In the genomic region with DNA sequence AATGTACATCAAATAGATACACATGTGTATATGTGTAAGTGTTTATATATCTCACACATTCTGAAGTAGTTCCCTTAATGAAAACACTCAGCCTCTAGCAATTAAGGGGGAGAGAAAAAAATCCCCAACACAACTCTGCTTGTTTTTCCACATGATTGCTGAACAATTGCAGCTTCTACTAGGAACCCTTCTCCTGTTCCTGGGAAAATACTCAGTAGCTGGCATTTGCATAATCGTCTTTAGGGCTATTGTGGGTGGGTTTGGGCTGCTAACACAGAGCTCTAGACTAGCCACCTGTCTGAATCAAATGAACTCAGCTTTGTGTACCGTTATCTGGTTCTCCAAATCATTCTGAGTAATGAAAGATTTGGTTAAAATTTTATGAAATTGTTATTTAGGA, we compare ENCODE assay signal across 16 mouse cellular contexts.
DNase-seq lines count a peak whose midpoint lies in the region; ATAC-seq lines count a peak whose summit lies in the region.
"Had no signal": no experiment of that assay in that cellular context is flagged by ENCODE, and none has a peak within 500 bp of the region (broad histone marks: within the 10 kb centered on the region; RNA-seq: fewer than 3 reads in every experiment).

No protein-coding gene starts in this region.

- H3K4me1 ChIP-seq in embryonic facial prominence, embryonic 11.5 days (ENCODE audit: control insufficient read depth, insufficient read depth, low read length): no peaks in the 10 kb centered on the region
- no peaks in the 10 kb centered on the region for H3K4me1 ChIP-seq in embryonic facial prominence, embryonic 10.5 days
- peaks cover 32% of the 10 kb centered on the region for H3K4me1 ChIP-seq in midbrain, embryonic 10.5 days
- no peaks in the 10 kb centered on the region for H3K4me1 ChIP-seq in midbrain, embryonic 16.5 days (ENCODE audit: control insufficient read depth, insufficient read depth, low read length)
- H3K4me1 ChIP-seq in midbrain, embryonic 11.5 days (ENCODE audit: control insufficient read depth, insufficient read depth, low read length): peaks cover 8% of the 10 kb centered on the region

- DNase-seq in embryonic facial prominence, embryonic 11.5 days (ENCODE audit: low spot score): peak; percentile 6
- DNase-seq in embryonic facial prominence, embryonic 10.5 days (ENCODE audit: low spot score): no peak
- no peak for DNase-seq in midbrain, embryonic 10.5 days (ENCODE audit: low spot score)
- no peak for DNase-seq in midbrain, embryonic 11.5 days (ENCODE audit: low spot score, missing footprints)
- no peak for DNase-seq in cerebellum, postnatal 14 days
- DNase-seq in cerebellum, adult 8-10 months: no peak
- DNase-seq: cerebellum, adult 18-20 months; gastrocnemius, adult 2 months; liver; lung, adult 18-20 months; lung, postnatal 36 days; thymus, postnatal 25 days had no signal

- H3K36me3 ChIP-seq in embryonic facial prominence, embryonic 11.5 days (replicated peaks; ENCODE audit: control insufficient read depth, insufficient read depth, low read depth, low read length): no peaks in the 10 kb centered on the region
- no peaks in the 10 kb centered on the region for H3K36me3 ChIP-seq in embryonic facial prominence, embryonic 10.5 days (replicated peaks)
- H3K36me3 ChIP-seq in midbrain, embryonic 10.5 days: no peaks in the 10 kb centered on the region
- no peaks in the 10 kb centered on the region for H3K36me3 ChIP-seq in midbrain, embryonic 16.5 days (ENCODE audit: control insufficient read depth, insufficient read depth, low read length)
- H3K36me3 ChIP-seq in midbrain, embryonic 11.5 days (ENCODE audit: control insufficient read depth, insufficient read depth, low read length): no peaks in the 10 kb centered on the region

- H3K27ac ChIP-seq in embryonic facial prominence, embryonic 11.5 days (replicated peaks; ENCODE audit: low read depth, low read length): no peak overlapping the region
- H3K27ac ChIP-seq in embryonic facial prominence, embryonic 10.5 days (replicated peaks): no peak overlapping the region
- peak overlapping the region; percentile 77; the same call in 1 of the 2 replicates for H3K27ac ChIP-seq in midbrain, embryonic 10.5 days (replicated peaks)
- no peak overlapping the region; the same call in 1 of the 2 replicates for H3K27ac ChIP-seq in midbrain, embryonic 16.5 days (ENCODE audit: low read length)
- peak overlapping the region; percentile 61; the same call in 1 of the 2 replicates for H3K27ac ChIP-seq in midbrain, embryonic 11.5 days (ENCODE audit: low read depth, low read length)
- H3K27ac ChIP-seq: gastrocnemius, adult 2 months; stomach, postnatal 0 days had no signal

- no peaks in the 10 kb centered on the region for H3K27me3 ChIP-seq in embryonic facial prominence, embryonic 11.5 days (ENCODE audit: control insufficient read depth, insufficient read depth, low read length)
- H3K27me3 ChIP-seq in embryonic facial prominence, embryonic 10.5 days (replicated peaks; ENCODE audit: low read depth, poor library complexity, severe bottlenecking): no peaks in the 10 kb centered on the region
- no peaks in the 10 kb centered on the region for H3K27me3 ChIP-seq in midbrain, embryonic 10.5 days (ENCODE audit: low read depth, poor library complexity, severe bottlenecking)
- H3K27me3 ChIP-seq in midbrain, embryonic 16.5 days (ENCODE audit: control insufficient read depth, insufficient read depth, low read depth, low read length): no peaks in the 10 kb centered on the region
- no peaks in the 10 kb centered on the region for H3K27me3 ChIP-seq in midbrain, embryonic 11.5 days (ENCODE audit: control insufficient read depth, insufficient read depth, low read length)
- H3K27me3 ChIP-seq: Patski had no signal

- H3K9ac ChIP-seq in embryonic facial prominence, embryonic 11.5 days (replicated peaks; ENCODE audit: low read length): no peak overlapping the region
- no peak overlapping the region for H3K9ac ChIP-seq in midbrain, embryonic 16.5 days (ENCODE audit: low read depth, low read length)
- no peak overlapping the region for H3K9ac ChIP-seq in midbrain, embryonic 11.5 days (ENCODE audit: low read length)

- 57% methylated on average over 2 of the region's 2 CpGs for WGBS in embryonic facial prominence, embryonic 11.5 days
- 54% methylated on average over 2 of the region's 2 CpGs for WGBS in embryonic facial prominence, embryonic 10.5 days
- 26% methylated on average over 2 of the region's 2 CpGs for WGBS in midbrain, embryonic 10.5 days
- WGBS in midbrain, embryonic 16.5 days: 14% methylated on average over 2 of the region's 2 CpGs
- 23% methylated on average over 2 of the region's 2 CpGs for WGBS in midbrain, embryonic 11.5 days

- ATAC-seq in embryonic facial prominence, embryonic 11.5 days (replicated peaks; ENCODE audit: insufficient number of reproducible peaks, low FRiP score, low TSS enrichment, low read depth): no peak
- no peak for ATAC-seq in midbrain, embryonic 16.5 days
- ATAC-seq in midbrain, embryonic 11.5 days (ENCODE audit: low FRiP score): peak; percentile 88
- no peak for ATAC-seq in CD4-positive, CD25-positive, alpha-beta regulatory T cell, adult 4 months
- ATAC-seq: Patski had no signal

- H3K4me2 ChIP-seq in embryonic facial prominence, embryonic 11.5 days (ENCODE audit: low read depth, low read length): no peak overlapping the region
- no peak overlapping the region for H3K4me2 ChIP-seq in midbrain, embryonic 16.5 days (ENCODE audit: low read length)
- no peak overlapping the region for H3K4me2 ChIP-seq in midbrain, embryonic 11.5 days

- H3K9me3 ChIP-seq in embryonic facial prominence, embryonic 11.5 days (replicated peaks; ENCODE audit: control insufficient read depth, low read length): no peaks in the 10 kb centered on the region
- no peaks in the 10 kb centered on the region for H3K9me3 ChIP-seq in embryonic facial prominence, embryonic 10.5 days
- H3K9me3 ChIP-seq in midbrain, embryonic 10.5 days (replicated peaks): no peaks in the 10 kb centered on the region
- H3K9me3 ChIP-seq in midbrain, embryonic 16.5 days (replicated peaks; ENCODE audit: control insufficient read depth, low read length, poor library complexity, severe bottlenecking): no peaks in the 10 kb centered on the region
- no peaks in the 10 kb centered on the region for H3K9me3 ChIP-seq in midbrain, embryonic 11.5 days (ENCODE audit: control insufficient read depth, low read length)

- no peak overlapping the region for H3K4me3 ChIP-seq in embryonic facial prominence, embryonic 11.5 days (ENCODE audit: low read depth, low read length)
- H3K4me3 ChIP-seq in embryonic facial prominence, embryonic 10.5 days: no peak overlapping the region
- H3K4me3 ChIP-seq in midbrain, embryonic 10.5 days: no peak overlapping the region
- no peak overlapping the region for H3K4me3 ChIP-seq in midbrain, embryonic 16.5 days (ENCODE audit: low read depth, low read length)
- H3K4me3 ChIP-seq in midbrain, embryonic 11.5 days (ENCODE audit: low read depth, low read length): no peak overlapping the region
- H3K4me3 ChIP-seq: gastrocnemius, adult 2 months had no signal

Comparison
In these comparisons a context has a peak if more than half of its experiments do, and no peak if none do; other contexts are left out.
1. H3K27ac ChIP-seq: peak in midbrain, embryonic 10.5 days (single experiment) and midbrain, embryonic 11.5 days (single experiment); none in embryonic facial prominence, embryonic 11.5 days (single experiment), embryonic facial prominence, embryonic 10.5 days (single experiment) and midbrain, embryonic 16.5 days (single experiment).